Mouse (Mus musculus): ENCODE data around the gene Gm21992.

GRCm38 (mm10) chr19:4719351-4719764 lies 92.1 kb downstream of the Gm21992 start:
- TF ChIP-seq CTCF (IDR thresholded peaks at IDR 0.05) (no peak), POLR2A (IDR thresholded peaks at IDR 0.05; ENCODE audit: insufficient read depth, low read depth, low read length) (no peak), EP300 (IDR thresholded peaks at IDR 0.05; ENCODE audit: insufficient read depth, low read depth, low read length) (no peak)
